Mouse (Mus musculus): ENCODE measurements at regions not wholly inside any gene's neighbourhood (a gene's known extent, or its start where the extent isn't known, plus 50 kb on each side); places are given as distances from the start of the nearest gene placed in this dataset.

GRCm38 (mm10) chr4:56489361-56489760, 250.5 kb upstream of the Gm26657 start:
- no peak for DNase-seq (ENCODE audit: low read depth, low spot score)

DNA sequence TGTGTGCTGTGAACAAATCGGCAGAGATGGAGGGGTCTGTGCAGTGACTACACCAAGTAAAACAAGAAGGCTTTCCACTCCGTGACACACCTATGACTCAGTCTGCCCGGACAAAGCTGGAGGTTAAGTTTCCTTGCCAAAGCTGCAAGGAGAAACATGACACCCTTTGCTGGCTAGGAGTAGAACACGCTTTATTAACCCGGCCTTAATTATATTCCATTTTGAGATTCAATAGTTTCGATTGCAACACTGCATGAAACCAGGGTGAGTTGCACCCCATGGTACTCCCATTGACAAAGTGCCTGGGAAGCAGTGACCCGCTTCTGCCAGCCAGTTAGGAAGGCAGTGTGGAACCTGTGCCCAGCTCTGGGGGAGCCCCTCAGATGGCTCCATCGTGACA, 256.2 kb upstream of the Gm26657 start:
- DNase-seq (ENCODE audit: low read depth, low spot score), result no peak

- no peak for DNase-seq (ENCODE audit: low read depth, low spot score)
Observed at GRCm38 (mm10) chr4:56456788-56457187, 283.1 kb upstream of the Gm26657 start.

DNA sequence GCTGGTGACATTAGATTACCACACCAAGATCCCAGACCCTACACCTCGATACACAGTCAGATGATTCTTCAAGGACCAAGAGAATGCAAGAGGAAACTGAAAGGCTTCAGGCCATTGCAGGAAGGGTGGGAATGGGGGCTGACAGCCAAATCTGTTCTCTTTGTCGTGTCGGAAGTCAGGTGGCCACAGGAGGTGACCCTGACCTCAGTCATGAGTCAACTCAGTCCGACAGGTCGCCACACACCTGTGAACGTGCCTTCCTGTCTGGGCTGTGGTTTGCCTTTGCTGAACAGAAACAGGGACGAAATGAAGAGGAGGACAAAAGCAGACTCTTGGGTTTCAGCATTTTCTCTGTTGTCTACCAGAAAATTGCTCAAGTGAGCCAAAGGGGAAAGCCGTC, 318.3 kb upstream of the Gm26657 start:
- DNase-seq (ENCODE audit: low read depth, low spot score), result no peak

- no peak for DNase-seq (ENCODE audit: low read depth, low spot score)
Observed at GRCm38 (mm10) chr4:56419122-56419913, 320.6 kb upstream of the Gm26657 start.

GRCm38 (mm10) chr4:56411024-56411636, 328.7 kb upstream of the Gm26657 start:
- no peak for DNase-seq (ENCODE audit: low read depth, low spot score)

DNA sequence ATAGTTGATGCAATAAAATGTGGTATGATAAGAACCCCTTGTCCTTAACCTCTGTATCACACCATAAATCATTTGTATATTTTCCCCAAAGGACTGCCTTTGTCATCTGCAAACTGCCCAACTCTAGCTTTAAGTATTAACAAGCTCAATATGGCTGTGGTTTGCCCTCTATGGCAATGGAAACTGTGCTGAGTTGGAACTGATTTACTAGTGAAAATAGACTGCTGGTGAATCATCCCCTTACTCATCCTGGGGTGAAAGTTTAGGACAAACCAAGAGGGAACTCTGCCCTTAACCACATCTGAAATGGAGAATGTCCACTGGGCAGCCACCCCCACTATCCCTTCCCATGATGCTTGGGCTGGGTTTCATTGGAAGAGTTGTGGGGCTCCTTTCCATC, 346.1 kb upstream of the Gm26657 start:
- DNase-seq (ENCODE audit: low read depth, low spot score), result no peak

GRCm38 (mm10) chr4:56387051-56387450, 352.8 kb upstream of the Gm26657 start:
- DNase-seq (ENCODE audit: low read depth, low spot score), result peak; percentile 78

DNA sequence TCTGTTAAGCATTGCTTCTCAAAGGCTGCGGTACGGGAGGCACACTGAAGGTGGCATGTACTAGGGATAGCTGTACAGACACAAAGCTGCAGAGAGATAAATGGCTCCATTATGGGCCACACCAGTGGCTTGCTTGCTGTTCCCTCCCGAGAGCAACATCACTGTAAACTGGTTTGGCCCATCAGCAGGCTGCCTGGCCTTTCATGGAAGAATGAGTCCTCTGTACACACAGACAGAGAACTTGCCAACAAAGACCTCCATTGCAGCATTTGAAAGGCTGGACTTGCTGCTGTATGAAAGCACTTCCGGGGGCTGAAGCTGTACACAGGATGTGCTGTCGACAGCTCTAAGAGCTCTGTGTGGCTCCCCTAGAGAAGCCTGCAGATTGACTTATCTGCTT, 364.1 kb upstream of the Gm26657 start:
- no peak for DNase-seq (ENCODE audit: low read depth, low spot score)

DNA sequence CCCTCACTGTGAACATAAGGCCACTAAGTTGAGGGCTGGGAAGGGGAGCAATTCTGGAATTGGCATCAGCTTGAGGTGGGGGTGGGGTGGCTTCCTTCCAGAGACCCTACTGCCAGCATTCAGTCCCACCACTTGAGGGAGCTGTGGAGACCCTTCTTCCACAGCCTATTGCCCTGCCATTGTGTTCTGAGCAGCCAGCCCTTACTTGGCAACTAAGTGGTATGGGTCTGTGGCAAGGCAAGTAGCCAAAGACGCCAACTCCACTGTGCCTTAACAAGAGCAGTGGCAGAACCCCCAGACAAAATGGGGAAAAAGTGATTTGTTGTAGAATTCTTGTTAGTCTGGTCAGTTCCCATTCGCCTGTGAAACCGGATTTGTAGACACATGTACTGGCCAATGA, 365.4 kb upstream of the Gm26657 start:
- no peak for DNase-seq (ENCODE audit: low read depth, low spot score)

- DNase-seq (ENCODE audit: low read depth, low spot score), result no peak
Observed at GRCm38 (mm10) chr4:56373746-56374145, 366.1 kb upstream of the Gm26657 start.

DNA sequence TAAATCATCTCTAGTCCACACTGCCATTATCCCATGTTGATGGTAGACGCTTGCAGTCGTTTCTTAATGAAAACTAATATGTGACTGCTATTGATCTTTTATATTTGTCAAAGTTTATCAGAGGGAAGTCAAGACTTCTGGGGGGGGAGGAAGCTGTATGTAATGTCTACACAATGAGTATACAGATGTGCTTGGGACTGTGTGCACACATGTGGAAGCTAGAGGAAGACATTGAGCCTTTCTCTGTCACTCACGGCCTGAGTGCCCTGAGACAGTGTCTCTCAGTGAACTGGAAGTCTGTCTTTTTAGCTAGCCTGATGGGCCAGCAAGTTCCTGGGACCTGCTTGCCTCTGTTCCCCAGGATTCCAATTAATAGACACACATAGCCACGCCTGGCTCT, 366.7 kb upstream of the Gm26657 start:
- no peak for DNase-seq (ENCODE audit: low read depth, low spot score)

- no peak for DNase-seq (ENCODE audit: low read depth, low spot score)
Observed at GRCm38 (mm10) chr4:56372711-56373110, 367.2 kb upstream of the Gm26657 start.

GRCm38 (mm10) chr4:56364594-56364993, 375.3 kb upstream of the Gm26657 start:
- DNase-seq (ENCODE audit: low read depth, low spot score), result no peak

DNA sequence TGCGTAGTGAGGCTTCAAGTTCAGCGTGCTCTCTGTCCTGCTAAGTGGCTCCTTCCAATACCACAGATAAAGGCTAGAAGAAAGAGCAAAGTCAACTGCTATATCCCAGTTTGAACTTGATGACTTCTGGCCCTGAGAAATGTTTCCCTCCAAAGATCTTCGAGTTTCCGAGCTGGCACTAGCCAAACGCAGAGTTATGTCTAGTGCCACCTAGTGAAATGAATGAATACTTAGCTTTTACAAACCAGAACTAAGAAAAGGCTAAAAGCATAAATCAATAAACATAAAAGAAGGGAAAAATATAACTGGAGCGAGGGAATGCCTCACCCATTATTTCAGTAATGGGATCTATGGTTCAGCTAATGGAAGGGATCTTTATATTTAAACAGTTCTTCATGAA, 377.7 kb upstream of the Gm26657 start:
- no peak for DNase-seq (ENCODE audit: low read depth, low spot score)

GRCm38 (mm10) chr4:56349216-56349615, 390.7 kb upstream of the Gm26657 start:
- DNase-seq (ENCODE audit: low read depth, low spot score), result no peak

DNA sequence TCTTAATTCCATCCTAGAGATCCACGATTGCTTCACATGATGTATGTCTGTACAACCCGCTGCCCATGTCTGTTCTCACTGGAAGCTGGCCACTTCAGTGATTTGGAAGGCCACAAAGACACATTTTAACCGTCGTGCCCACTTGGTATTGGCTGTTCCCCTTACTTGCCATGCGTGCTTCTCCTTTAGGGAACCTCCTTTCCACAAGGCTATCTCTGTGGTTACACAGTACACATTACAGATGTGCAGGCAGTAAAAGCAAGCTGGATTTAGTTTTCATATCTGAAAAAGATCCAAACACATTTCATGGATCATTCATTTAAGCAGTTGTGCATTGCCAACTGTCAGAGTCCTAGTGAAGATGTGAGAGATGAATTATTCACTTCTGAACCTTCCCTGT, 414.7 kb upstream of the Gm26657 start:
- DNase-seq (ENCODE audit: low read depth, low spot score), result no peak

GRCm38 (mm10) chr4:56319134-56319533, 420.7 kb upstream of the Gm26657 start:
- no peak for DNase-seq (ENCODE audit: low read depth, low spot score)

- peak; percentile 61 for DNase-seq (ENCODE audit: low read depth, low spot score)
Observed at GRCm38 (mm10) chr4:56305664-56306330, 434.1 kb upstream of the Gm26657 start.

DNA sequence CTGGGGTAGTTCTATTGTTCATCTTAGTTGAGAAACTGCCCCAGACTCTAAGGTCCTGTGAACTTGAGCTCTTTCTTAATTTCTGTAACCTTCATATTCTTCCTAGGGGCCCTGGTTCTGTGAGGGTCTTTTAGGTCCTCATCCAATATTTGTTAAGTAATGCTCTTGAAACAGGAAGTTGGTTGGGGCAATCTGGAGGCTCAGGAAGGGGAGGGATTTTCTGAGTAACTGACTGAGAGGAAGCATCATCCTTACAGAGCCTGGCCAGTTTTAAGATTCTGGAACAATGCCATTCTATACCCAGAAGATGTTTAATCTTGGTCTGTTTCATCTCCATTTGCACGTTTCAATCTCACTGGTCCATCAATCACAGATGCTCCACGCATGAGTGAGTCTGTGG, 435.6 kb upstream of the Gm26657 start:
- DNase-seq (ENCODE audit: low read depth, low spot score), result no peak

DNA sequence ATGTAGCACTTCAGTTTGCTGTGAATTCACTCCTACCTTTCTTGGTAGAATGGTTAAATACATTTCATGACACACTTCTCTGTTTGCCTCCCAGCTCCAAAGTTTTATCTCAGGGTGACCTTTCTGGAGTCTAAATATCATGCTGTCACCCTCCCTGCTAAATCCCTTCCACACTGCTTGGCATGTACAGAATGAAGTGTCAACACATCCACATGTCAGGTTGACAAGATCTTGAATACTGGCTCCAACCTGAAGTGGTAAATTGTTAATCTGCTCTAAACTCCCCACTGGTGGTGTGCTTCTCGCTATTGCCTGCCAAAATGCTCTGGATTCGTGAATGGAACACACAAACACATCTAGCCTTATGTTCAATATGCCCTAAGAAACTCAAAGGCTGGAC, 451.9 kb upstream of the Gm26657 start:
- DNase-seq (ENCODE audit: low read depth, low spot score), result no peak

GRCm38 (mm10) chr4:56284490-56284889, 455.4 kb upstream of the Gm26657 start:
- DNase-seq (ENCODE audit: low read depth, low spot score), result peak; percentile 30

DNA sequence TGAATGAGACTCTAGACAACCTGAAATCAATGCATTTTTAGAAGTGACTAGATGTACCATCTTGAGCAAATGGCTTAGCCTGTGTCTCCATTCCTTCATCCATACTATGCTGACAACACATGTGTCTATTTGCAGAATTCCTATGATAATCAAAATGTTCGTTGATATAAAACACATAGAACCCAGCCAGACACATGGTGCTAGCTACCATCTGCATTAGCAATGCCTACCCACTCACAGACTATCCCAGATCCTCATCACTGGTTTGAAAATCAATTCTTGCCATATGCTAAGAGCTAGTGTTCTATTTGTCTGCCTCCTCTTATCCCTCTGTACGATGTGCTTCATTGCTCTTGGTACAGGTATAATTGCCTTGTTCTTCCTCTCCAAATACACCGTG, 464.0 kb upstream of the Gm26657 start:
- DNase-seq (ENCODE audit: low read depth, low spot score), result no peak
